Mouse (Mus musculus) kidney, adult 2 months (tissue): ENCODE results near the gene Ap1s3.

Experiments
- CTCF ChIP-seq: fragments of 200-500 bp; conservative IDR thresholded peaks from 2 replicates; pipeline ENCODE4 v1.5.1; 2011; ENCODE audit warnings: low read depth, mild to moderate bottlenecking, control low read depth, low read length, moderate library complexity, mixed read lengths; ENCODE audit not compliant: insufficient read depth, insufficient read length
- POLR2A ChIP-seq: fragments of 200-500 bp; IDR thresholded peaks from one replicate; pipeline ENCODE4 v1.6.1; 2011; ENCODE audit warnings: low read depth, low read length, control low read depth

DNA sequence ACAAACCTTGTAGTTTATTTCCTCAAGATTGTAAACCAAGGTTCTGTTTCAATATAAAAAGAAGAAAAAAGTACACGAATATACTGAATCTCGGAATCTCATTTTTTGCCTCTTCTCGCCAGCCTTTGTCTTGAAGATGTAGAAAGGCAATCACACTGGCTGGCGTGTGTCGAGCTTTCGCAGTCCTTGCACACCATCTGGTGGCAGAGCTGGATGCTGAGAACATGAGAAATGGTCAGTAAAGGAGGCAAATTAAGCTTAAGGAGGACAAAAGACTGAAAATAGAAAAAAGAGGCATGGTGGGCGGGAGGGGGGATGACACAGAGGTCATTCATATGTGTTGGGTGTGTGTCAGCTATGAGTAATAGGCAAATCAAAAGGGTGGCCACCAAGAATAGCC, 31.6 kb downstream of the Ap1s3 start:
- TF ChIP-seq POLR2A = no peak
- peak; percentile 76 for TF ChIP-seq CTCF
